Mouse (Mus musculus) liver, postnatal 0 days (tissue): Measurements from ENCODE around the gene Bcl2. TPM values are rescaled to one million over a fixed set of nuclear protein-coding genes. Genes with fewer than 3 reads are reported as not detected.

Source experiments
- ATAC-seq: fragments of 200-750 bp; cut with Nextera tagmentation; 2 replicates; pipeline ENCODE4 v1.8.0; 2017; ENCODE audit warnings: mild to moderate bottlenecking, moderate library complexity
- DNase-seq: peaks from one replicate; pipeline ENCODE4 v3.0.0-alpha.2; 2016
- H3K27ac ChIP-seq: fragments of 300-500 bp; sonication (generic); 2 replicates; pipeline ENCODE4 v1.5.1; 2014; ENCODE audit warnings: antibody characterized with exemption, moderate library complexity, mild to moderate bottlenecking, low read depth
- H3K27me3 ChIP-seq: fragments of 300-500 bp; sonication (generic); 2 replicates; pipeline ENCODE4 v1.6.1; 2014; ENCODE audit warnings: low read length, control low read depth, mixed read lengths; ENCODE audit not compliant: insufficient read depth
- H3K36me3 ChIP-seq: fragments of 300-500 bp; sonication (generic); replicated peaks from 2 replicates; pipeline ENCODE4 v1.6.1; 2014; ENCODE audit warnings: mild to moderate bottlenecking, control low read depth, low read length, moderate library complexity, mixed read lengths; ENCODE audit not compliant: insufficient read depth
- H3K4me1 ChIP-seq: fragments of 300-500 bp; sonication (generic); 2 replicates; pipeline ENCODE4 v1.6.1; 2014; ENCODE audit warnings: antibody characterized with exemption, mild to moderate bottlenecking, control low read depth; ENCODE audit not compliant: insufficient read depth
- H3K4me2 ChIP-seq: fragments of 300-500 bp; sonication (generic); 2 replicates; pipeline ENCODE4 v1.6.1; 2014; ENCODE audit warnings: low read depth, mild to moderate bottlenecking, low read length, moderate library complexity, mixed read lengths
- H3K4me3 ChIP-seq: fragments of 300-500 bp; sonication (generic); 2 replicates; pipeline ENCODE4 v1.5.1; 2014; ENCODE audit warnings: low read depth, low read length
- H3K9ac ChIP-seq: fragments of 300-500 bp; sonication (generic); replicated peaks from 2 replicates; pipeline ENCODE4 v1.6.1; 2014; ENCODE audit warnings: mild to moderate bottlenecking, moderate library complexity
- H3K9me3 ChIP-seq: fragments of 300-500 bp; sonication (generic); 2 replicates; pipeline ENCODE4 v1.6.1; 2016; ENCODE audit warnings: mild to moderate bottlenecking, control low read depth, low read length, mixed read lengths
- CTCF ChIP-seq: sonication (generic); IDR thresholded peaks from 2 replicates; pipeline ENCODE4 v1.5.1; 2016; ENCODE audit warnings: antibody characterized with exemption, low read depth
- EP300 ChIP-seq: IDR thresholded peaks from 2 replicates; pipeline ENCODE4 v1.6.1; 2016; ENCODE audit warnings: antibody characterized with exemption, low read depth, mild to moderate bottlenecking
- WGBS: fragments of 180-500 bp; shearing (Covaris S2); extraction: QIAGEN DNeasy Blood & Tissue Kit; methylation state at CpG from one replicate; pipeline ENCODE4 v1.1.7; 2014; ENCODE audit not compliant: insufficient replicate concordance; 5-methylcytosine and 5-hydroxymethylcytosine counted together
- polyA plus RNA-seq: library from polyadenylated mRNA; unstranded; fragments of >200 nt; fragmentation: Nextera tagmentation; extraction: Ambion mirVana; gene quantifications from 2 replicates; pipeline ENCODE4 v1.2.1, GENCODE M21; 2015

The Bcl2 gene
- polyA plus RNA-seq, 1 experiment from 2014 or later = 0.83 TPM

DNA sequence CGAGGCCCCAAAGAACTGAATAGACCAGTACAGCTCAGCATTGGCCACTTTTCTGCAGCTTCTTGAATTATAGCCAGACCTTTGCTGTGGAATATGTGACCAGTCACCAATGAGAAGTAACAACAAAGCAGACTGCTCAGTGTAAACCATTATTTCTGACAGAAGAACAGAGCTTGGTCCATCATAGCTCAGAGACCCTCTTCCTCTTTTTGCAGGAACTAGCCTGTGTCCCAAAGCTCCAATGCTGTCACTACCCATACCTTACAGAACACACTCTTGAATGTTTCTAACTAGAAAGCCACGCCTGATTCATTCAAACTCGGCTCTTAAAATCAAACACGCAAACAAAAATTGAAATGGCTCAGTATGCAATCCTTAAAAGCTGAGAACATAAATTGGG lies 69.5 kb downstream of the Bcl2 start:
- no peak for TF ChIP-seq EP300
- no peak for TF ChIP-seq CTCF
- Histone ChIP-seq H3K27ac (no peak overlapping the region), H3K36me3 (no peaks in the 10 kb centered on the region), H3K4me3 (no peak overlapping the region), H3K9me3 (no peaks in the 10 kb centered on the region), H3K27me3 (no peaks in the 10 kb centered on the region), H3K9ac (no peak overlapping the region), H3K4me2 (no peak overlapping the region), H3K4me1 (no peaks in the 10 kb centered on the region)
- ATAC-seq (no peak), DNase-seq (no peak)
- WGBS = 55% methylated on average over 4 of the region's 4 CpGs

DNA sequence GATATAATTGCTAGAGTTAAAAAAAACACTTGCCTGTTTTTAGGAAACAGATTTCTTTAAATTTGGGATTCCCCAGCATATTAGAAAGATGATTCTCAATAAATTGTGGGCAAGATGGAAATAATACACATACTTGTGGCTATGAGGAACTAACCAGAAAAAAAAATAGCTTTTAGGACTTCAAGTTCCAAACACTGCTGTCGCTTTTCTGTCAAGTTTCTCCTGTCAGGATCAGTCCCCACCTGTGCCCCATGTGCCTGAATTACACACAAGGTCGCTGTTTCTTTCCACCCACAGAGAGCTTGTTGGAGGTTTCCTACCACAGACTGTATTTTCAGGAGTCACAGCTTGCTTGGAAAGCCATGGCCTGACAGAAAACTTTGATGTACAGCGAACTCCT lies 70.5 kb downstream of the Bcl2 start:
- Histone ChIP-seq H3K4me2 (no peak overlapping the region), H3K4me1 (no peaks in the 10 kb centered on the region), H3K27me3 (no peaks in the 10 kb centered on the region), H3K9me3 (no peaks in the 10 kb centered on the region), H3K9ac (no peak overlapping the region), H3K27ac (no peak overlapping the region), H3K36me3 (no peaks in the 10 kb centered on the region), H3K4me3 (no peak overlapping the region)
- DNase-seq (no peak), ATAC-seq (no peak)
- TF ChIP-seq CTCF (no peak), EP300 (no peak)
- WGBS = 53% methylated on average over 3 of the region's 3 CpGs

DNA sequence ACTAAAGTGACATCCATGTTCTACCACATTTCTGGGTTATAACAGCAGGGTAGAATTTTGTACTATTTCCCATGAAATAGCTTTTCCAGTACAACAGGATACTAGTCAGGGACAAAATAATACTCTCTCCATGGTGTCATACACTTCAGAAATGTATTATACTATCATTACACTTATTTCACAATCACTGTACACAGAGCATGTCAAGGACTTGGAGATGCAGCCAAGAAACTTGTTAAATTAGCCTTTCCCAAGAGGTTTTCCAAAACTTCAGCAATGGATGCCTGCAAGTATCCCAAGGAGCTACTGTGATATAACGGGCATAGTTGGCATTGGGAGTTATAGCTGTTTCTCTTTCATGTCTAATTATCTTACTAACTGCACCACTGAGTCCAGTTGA lies 73.5 kb downstream of the Bcl2 start:
- Histone ChIP-seq H3K4me3 (no peak overlapping the region), H3K9ac (no peak overlapping the region), H3K27me3 (no peaks in the 10 kb centered on the region), H3K4me2 (no peak overlapping the region), H3K9me3 (no peaks in the 10 kb centered on the region), H3K4me1 (no peaks in the 10 kb centered on the region), H3K27ac (no peak overlapping the region), H3K36me3 (no peaks in the 10 kb centered on the region)
- ATAC-seq = no peak
- no peak for DNase-seq
- no peak for TF ChIP-seq CTCF
- TF ChIP-seq EP300 = no peak
- WGBS = 83% methylated on average over 1 of the region's 1 CpGs

DNA sequence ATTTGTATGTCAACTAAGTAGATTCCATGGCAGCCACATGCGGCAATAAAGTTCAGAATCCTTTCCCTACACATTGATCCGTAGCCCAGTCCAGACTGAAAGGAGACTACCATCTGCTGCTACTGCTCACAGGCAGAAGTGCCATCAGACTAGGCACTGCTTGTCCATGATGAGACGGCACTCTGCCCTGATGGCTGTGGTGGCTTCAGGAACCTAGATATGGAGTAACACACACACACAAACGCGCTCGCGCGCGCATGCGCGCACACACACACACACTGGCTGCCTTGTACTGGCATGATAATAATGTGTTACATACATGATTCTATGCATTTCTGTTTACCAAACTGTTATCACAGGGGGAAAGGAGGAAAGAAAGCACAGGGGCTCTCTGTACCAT lies 76.4 kb downstream of the Bcl2 start:
- Histone ChIP-seq H3K4me2 (no peak overlapping the region), H3K36me3 (no peaks in the 10 kb centered on the region), H3K4me1 (no peaks in the 10 kb centered on the region), H3K9ac (no peak overlapping the region), H3K9me3 (no peaks in the 10 kb centered on the region), H3K27me3 (no peaks in the 10 kb centered on the region), H3K4me3 (no peak overlapping the region), H3K27ac (no peak overlapping the region)
- ATAC-seq (no peak), DNase-seq (no peak)
- WGBS = 86% methylated on average over 11 of the region's 11 CpGs
- TF ChIP-seq CTCF (no peak), EP300 (no peak)

DNA sequence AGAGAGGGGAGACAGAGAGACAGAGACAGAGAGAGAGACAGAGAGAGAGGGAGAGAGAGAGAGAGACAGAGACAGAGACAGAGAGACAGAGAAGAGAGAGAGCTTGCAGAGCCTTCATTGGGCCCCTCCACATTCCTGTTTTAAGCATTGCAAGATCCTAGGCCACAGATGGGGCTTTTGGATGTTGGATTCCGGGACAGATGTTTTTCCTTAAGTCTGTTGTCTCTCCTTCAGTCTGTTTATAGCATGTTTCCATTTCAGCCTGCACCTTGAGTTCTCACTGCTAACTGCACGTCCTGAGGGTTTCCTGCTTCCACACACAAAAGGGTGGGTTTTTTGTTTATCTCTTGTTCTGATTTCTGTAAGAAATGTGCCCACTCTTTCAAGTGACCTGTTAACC lies 77.4 kb downstream of the Bcl2 start:
- ATAC-seq (no peak), DNase-seq (no peak)
- Histone ChIP-seq H3K4me2 (no peak overlapping the region), H3K9ac (no peak overlapping the region), H3K36me3 (no peaks in the 10 kb centered on the region), H3K4me1 (no peaks in the 10 kb centered on the region), H3K4me3 (no peak overlapping the region), H3K27me3 (no peaks in the 10 kb centered on the region), H3K9me3 (no peaks in the 10 kb centered on the region), H3K27ac (no peak overlapping the region)
- TF ChIP-seq CTCF = no peak
- TF ChIP-seq EP300 = no peak
- 47% methylated on average over 2 of the region's 2 CpGs for WGBS

DNA sequence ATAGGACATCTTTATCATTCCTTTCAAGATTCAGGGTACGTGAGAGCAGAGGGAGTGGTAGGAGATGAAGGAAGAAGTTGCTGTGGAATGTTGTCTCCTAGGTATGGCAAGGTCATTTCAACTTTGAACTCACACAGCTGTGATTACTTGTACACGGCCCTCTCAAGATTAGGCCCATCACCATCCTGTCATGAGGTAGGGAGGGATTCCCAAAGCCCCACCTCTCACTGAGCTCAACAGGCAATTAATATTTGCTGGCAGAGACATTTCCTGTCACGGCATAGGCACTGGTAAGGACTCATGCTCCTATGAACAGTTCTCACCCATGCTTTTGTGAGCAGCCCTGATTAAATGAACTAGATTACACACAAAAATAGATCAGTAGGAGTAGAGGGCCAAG lies 80.9 kb downstream of the Bcl2 start:
- H3K4me1 ChIP-seq = 0 out of 2 replicates have a peak, but pooled peaks cover 7% of the 10 kb centered on the region
- no peak overlapping the region for H3K4me2 ChIP-seq
- no peaks in the 10 kb centered on the region for H3K9me3 ChIP-seq
- no peaks in the 10 kb centered on the region for H3K27me3 ChIP-seq
- H3K4me3 ChIP-seq = no peak overlapping the region
- no peaks in the 10 kb centered on the region for H3K36me3 ChIP-seq
- no peak overlapping the region for H3K27ac ChIP-seq
- H3K9ac ChIP-seq = no peak overlapping the region
- WGBS = 62% methylated on average over 3 of the region's 3 CpGs
- TF ChIP-seq CTCF (no peak), EP300 (no peak)
- no peak for DNase-seq
- ATAC-seq = no peak

DNA sequence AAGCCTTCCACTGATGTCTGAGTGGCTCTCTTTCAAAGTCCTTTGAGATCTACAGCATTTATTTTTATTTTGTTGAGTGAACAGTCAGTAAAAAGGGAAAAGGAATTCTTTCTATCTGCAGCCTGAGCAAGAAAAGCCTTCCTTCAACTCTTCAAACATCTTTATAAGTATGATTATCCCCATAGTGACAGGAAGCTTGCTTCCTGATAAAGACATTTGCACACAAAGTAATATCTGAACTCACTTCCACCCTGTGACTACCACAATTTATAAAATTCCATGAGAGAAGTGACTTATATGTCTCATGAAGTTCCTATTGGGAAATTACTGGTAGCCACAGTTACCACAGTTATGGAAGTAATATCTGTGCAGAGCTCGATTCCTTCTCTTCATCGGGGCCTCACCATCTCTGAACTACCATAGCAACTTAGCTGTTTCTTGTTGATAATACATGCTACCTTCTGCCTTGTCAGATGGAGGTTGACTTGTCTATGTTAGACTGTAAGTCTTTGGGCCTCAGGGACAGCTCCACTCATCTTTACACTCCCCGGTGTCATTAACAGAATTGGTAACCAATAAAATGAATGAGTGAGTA lies 82.1 kb downstream of the Bcl2 start:
- H3K4me2 ChIP-seq = no peak overlapping the region
- 0 out of 2 replicates have a peak, but pooled peaks cover 7% of the 10 kb centered on the region for H3K4me1 ChIP-seq
- H3K9me3 ChIP-seq = no peaks in the 10 kb centered on the region
- H3K9ac ChIP-seq = no peak overlapping the region
- H3K4me3 ChIP-seq = no peak overlapping the region
- no peaks in the 10 kb centered on the region for H3K36me3 ChIP-seq
- H3K27me3 ChIP-seq = no peaks in the 10 kb centered on the region
- TF ChIP-seq CTCF = no peak
- no peak for TF ChIP-seq EP300
- ATAC-seq (no peak), DNase-seq (no peak)
- H3K27ac ChIP-seq = no peak overlapping the region
- 57% methylated on average over 3 of the region's 3 CpGs for WGBS
